Mouse (Mus musculus): ENCODE measurements around the gene Pde6d.

Gene Pde6d

GRCm38 (mm10) chr1:86502221-86503048, 80.0 kb downstream of the Pde6d start:
- DNase-seq = no peak

GRCm38 (mm10) chr1:86501559-86501958, 80.9 kb downstream of the Pde6d start:
- DNase-seq = peak; percentile 91 to 94

- DNase-seq = peak; percentile 56 to 62
Measured at GRCm38 (mm10) chr1:86501114-86501532, 81.3 kb downstream of the Pde6d start.

- DNase-seq = no peak
Measured at GRCm38 (mm10) chr1:86500681-86501080, 81.7 kb downstream of the Pde6d start.

GRCm38 (mm10) chr1:86499903-86500302, 82.5 kb downstream of the Pde6d start:
- DNase-seq = peak; percentile 76 to 83

- no peak for DNase-seq
Measured at GRCm38 (mm10) chr1:86498611-86499010, 83.8 kb downstream of the Pde6d start.

GRCm38 (mm10) chr1:86497986-86498385, 84.4 kb downstream of the Pde6d start:
- no peak for DNase-seq

GRCm38 (mm10) chr1:86497361-86497760, 85.1 kb downstream of the Pde6d start:
- DNase-seq = no peak

- no peak for DNase-seq
Measured at GRCm38 (mm10) chr1:86496340-86496739, 86.1 kb downstream of the Pde6d start.

- no peak for DNase-seq
Measured at GRCm38 (mm10) chr1:86493783-86494182, 88.6 kb downstream of the Pde6d start.
